14 mouse cellular contexts compared by ENCODE assay signal in genomic region chr2:132176289-132176848, GRCm38 (mm10). TPM values are rescaled to one million over a fixed set of nuclear protein-coding genes. Genes with fewer than 3 reads are reported as not detected.
DNase-seq lines count a peak whose midpoint lies in the region; ATAC-seq and TF ChIP-seq lines count a peak whose summit lies in the region.
"Had no signal": no experiment of that assay in that cellular context is flagged by ENCODE, and none has a peak within 500 bp of the region (broad histone marks: within the 10 kb centered on the region; RNA-seq: fewer than 3 reads in every experiment).

No protein-coding gene starts in this region.

- no peak overlapping the region for H3K27ac ChIP-seq in heart, embryonic 10.5 days
- H3K27ac ChIP-seq in kidney, embryonic 14.5 days (ENCODE audit: low read depth, low read length): no peak overlapping the region
- no peak overlapping the region for H3K27ac ChIP-seq in hindbrain, postnatal 0 days
- H3K27ac ChIP-seq: embryonic facial prominence, embryonic 13.5 days; forebrain, embryonic 13.5 days; limb, embryonic 10.5 days had no signal

- no peak for ATAC-seq in kidney, embryonic 14.5 days (ENCODE audit: low FRiP score, low TSS enrichment)
- no peak for ATAC-seq in hindbrain, postnatal 0 days
- ATAC-seq: forebrain, embryonic 13.5 days had no signal

- H3K4me2 ChIP-seq in kidney, embryonic 14.5 days (replicated peaks; ENCODE audit: low read depth, low read length): no peak overlapping the region
- H3K4me2 ChIP-seq in hindbrain, postnatal 0 days (ENCODE audit: low read depth, low read length): no peak overlapping the region
- H3K4me2 ChIP-seq: embryonic facial prominence, embryonic 13.5 days; forebrain, embryonic 13.5 days had no signal

- TF ChIP-seq CTCF in hindbrain, postnatal 0 days (IDR thresholded peaks at IDR 0.05; ENCODE audit: low read depth): no peak

- H3K36me3 ChIP-seq in heart, embryonic 10.5 days: no peaks in the 10 kb centered on the region
- H3K36me3 ChIP-seq in kidney, embryonic 14.5 days (ENCODE audit: control insufficient read depth, insufficient read depth, low read length): no peaks in the 10 kb centered on the region
- H3K36me3 ChIP-seq in hindbrain, postnatal 0 days (ENCODE audit: insufficient read depth, low read length): no peaks in the 10 kb centered on the region
- H3K36me3 ChIP-seq: embryonic facial prominence, embryonic 13.5 days; limb, embryonic 10.5 days had no signal

- H3K27me3 ChIP-seq in heart, embryonic 10.5 days (ENCODE audit: insufficient read depth, poor library complexity, severe bottlenecking): no peaks in the 10 kb centered on the region
- no peaks in the 10 kb centered on the region for H3K27me3 ChIP-seq in kidney, embryonic 14.5 days (ENCODE audit: control insufficient read depth, insufficient read depth, low read length)
- no peaks in the 10 kb centered on the region for H3K27me3 ChIP-seq in hindbrain, postnatal 0 days (ENCODE audit: insufficient read depth, low read length)
- H3K27me3 ChIP-seq: embryonic facial prominence, embryonic 13.5 days; forebrain, embryonic 13.5 days had no signal

- H3K4me1 ChIP-seq in heart, embryonic 10.5 days: no peaks in the 10 kb centered on the region
- H3K4me1 ChIP-seq in kidney, embryonic 14.5 days (ENCODE audit: control insufficient read depth, insufficient read depth, low read length): no peaks in the 10 kb centered on the region
- H3K4me1 ChIP-seq in hindbrain, postnatal 0 days (ENCODE audit: insufficient read depth, low read length): no peaks in the 10 kb centered on the region
- H3K4me1 ChIP-seq: embryonic facial prominence, embryonic 13.5 days; forebrain, embryonic 13.5 days; limb, embryonic 10.5 days had no signal

- no peak overlapping the region for H3K4me3 ChIP-seq in heart, embryonic 10.5 days
- H3K4me3 ChIP-seq in kidney, embryonic 14.5 days (ENCODE audit: low read length): no peak overlapping the region
- H3K4me3 ChIP-seq in hindbrain, postnatal 0 days (ENCODE audit: low read length): no peak overlapping the region
- H3K4me3 ChIP-seq: embryonic facial prominence, embryonic 13.5 days; forebrain, embryonic 13.5 days; limb, embryonic 10.5 days had no signal

- no peaks in the 10 kb centered on the region for H3K9me3 ChIP-seq in heart, embryonic 10.5 days
- no peaks in the 10 kb centered on the region for H3K9me3 ChIP-seq in kidney, embryonic 14.5 days (ENCODE audit: control insufficient read depth, low read length)
- H3K9me3 ChIP-seq in hindbrain, postnatal 0 days (ENCODE audit: low read length): no peaks in the 10 kb centered on the region
- H3K9me3 ChIP-seq: embryonic facial prominence, embryonic 13.5 days; forebrain, embryonic 13.5 days; limb, embryonic 10.5 days had no signal

- WGBS in heart, embryonic 10.5 days: 82% methylated on average over 3 of the region's 3 CpGs
- WGBS in kidney, embryonic 14.5 days: 69% methylated on average over 3 of the region's 3 CpGs
- WGBS in hindbrain, postnatal 0 days: 74% methylated on average over 3 of the region's 3 CpGs

- DNase-seq in heart, adult 8-10 months (ENCODE audit: low spot score): peak; percentile 41
- DNase-seq in heart, embryonic 10.5 days (ENCODE audit: low spot score): no peak
- DNase-seq in adrenal gland, postnatal 10 days: peak; percentile 54
- DNase-seq in gastrocnemius, postnatal 10 days: peak; percentile 56
- peak; percentile 36 for DNase-seq in skeletal muscle tissue, adult 2 months (ENCODE audit: low read depth, low spot score)
- DNase-seq in hindbrain, postnatal 0 days (ENCODE audit: low spot score): no peak
- DNase-seq: kidney, adult 8-10 months; layer of hippocampus, adult 9-11 months; lung, adult 2 months; thymus, postnatal 25 days had no signal

- no peak overlapping the region for H3K9ac ChIP-seq in kidney, embryonic 14.5 days (ENCODE audit: low read depth, low read length)
- no peak overlapping the region for H3K9ac ChIP-seq in hindbrain, postnatal 0 days (replicated peaks; ENCODE audit: low read length)
- H3K9ac ChIP-seq: embryonic facial prominence, embryonic 13.5 days; forebrain, embryonic 13.5 days had no signal

RNA-seq across cellular contexts. Expression of gene Slc23a2, which starts 31.5 kb away (rescaled TPM):
- 10 to 100 TPM; 14.5 to 19.5 (median 16.1) TPM for total RNA-seq in heart, adult 8-10 months (2022)
- 8.7 and 10.3 TPM in 2 replicates for polyA plus RNA-seq in heart, embryonic 10.5 days (2016; fragmentation: Nextera tagmentation; extraction: Ambion mirVana)
- total RNA-seq in adrenal gland, postnatal 10 days (2021): 10 to 100 TPM; 36.6 to 66.0 TPM
- total RNA-seq in gastrocnemius, postnatal 10 days (2021): 10 to 100 TPM in 1 of 2 experiments, 1 to 10 TPM in 1; 7.9 to 13.7 TPM
- 12.0 and 18.0 TPM in 2 replicates for polyA plus RNA-seq in kidney, embryonic 14.5 days (2014; fragmentation: Nextera tagmentation; extraction: Ambion mirVana)
- 62.6 and 83.1 TPM in 2 replicates for total RNA-seq in hindbrain, postnatal 0 days (2014; rRNA removed)
- 43.0 and 49.4 TPM in 2 replicates for polyA plus RNA-seq in hindbrain, postnatal 0 days (2015; fragmentation: Nextera tagmentation; extraction: Ambion mirVana)

Comparison
In these comparisons a context has a peak if more than half of its experiments do, and no peak if none do; other contexts are left out.
1. DNase-seq: peak in heart, adult 8-10 months (single experiment), adrenal gland, postnatal 10 days (single experiment), gastrocnemius, postnatal 10 days (single experiment) and skeletal muscle tissue, adult 2 months (single experiment); none in heart, embryonic 10.5 days (single experiment) and hindbrain, postnatal 0 days (single experiment).